Mouse (Mus musculus) adrenal gland, postnatal 14 days (tissue): ENCODE data around the gene Slc25a43. TPM values are rescaled to one million over a fixed set of nuclear protein-coding genes. Genes with fewer than 3 reads are reported as not detected.
A peak's percentile ranks its signal among the peaks of the same experiment; 100 is the strongest.

Experiments
- DNase-seq: peaks from one replicate; pipeline ENCODE4 v3.0.0; 2021; ENCODE audit warnings: mixed read lengths
- total RNA-seq: library from RNA; stranded (reverse); gene quantifications from 2 replicates; pipeline ENCODE4 v1.2.3, GENCODE M21; 2021

Slc25a43 gene
- total RNA-seq, 1 experiment from 2014 or later, result 1.6 TPM

- DNase-seq, result peak; percentile 45
These were observed 81.6 kb downstream of the Slc25a43 start for GRCm38 (mm10) chrX:36825032-36825431.

Other genes starting within 250 kb of the Slc25a43 start
- 258 and 317 TPM in 2 replicates for gene Pgrmc1, start 145.5 kb upstream of the Slc25a43 start, total RNA-seq
- gene Akap17b, start 98.3 kb upstream of the Slc25a43 start, total RNA-seq, result 4.7 and 5.6 TPM in 2 replicates
- 588 and 637 TPM in 2 replicates for gene Slc25a5, start 52.0 kb downstream of the Slc25a43 start, total RNA-seq
- 62.5 and 64.4 TPM in 2 replicates for gene Ube2a, start 130.2 kb downstream of the Slc25a43 start, total RNA-seq
- 47.0 and 51.0 TPM in 2 replicates for gene C330007P06Rik, start 130.5 kb downstream of the Slc25a43 start, total RNA-seq
- gene Nkrf, start 159.2 kb downstream of the Slc25a43 start, total RNA-seq, result 10.2 and 10.7 TPM in 2 replicates
- gene Sept6, start 248.1 kb downstream of the Slc25a43 start, total RNA-seq, result 17.6 and 22.6 TPM in 2 replicates